Mouse (Mus musculus) central nervous system, embryonic 14 days (tissue): ENCODE measurements around the gene Fam107a. TPM values are rescaled to one million over a fixed set of nuclear protein-coding genes. Genes with fewer than 3 reads are reported as not detected.

ENCODE experiments used
- polyA plus RNA-seq: library from polyadenylated mRNA; depleted of rRNA; stranded (reverse); fragments of >200 nt; gene quantifications from 2 replicates; pipeline ENCODE4 v1.2.3, GENCODE M21; 2012; rRNA removed

The Fam107a gene
- polyA plus RNA-seq: 0.65 and 2.4 TPM in 2 replicates

GRCm38 (mm10) chr14:8317194-8318097, at the start of gene Fam107a:
Gene Fam107a (minus strand): TSS chr14:8318023.

DNA sequence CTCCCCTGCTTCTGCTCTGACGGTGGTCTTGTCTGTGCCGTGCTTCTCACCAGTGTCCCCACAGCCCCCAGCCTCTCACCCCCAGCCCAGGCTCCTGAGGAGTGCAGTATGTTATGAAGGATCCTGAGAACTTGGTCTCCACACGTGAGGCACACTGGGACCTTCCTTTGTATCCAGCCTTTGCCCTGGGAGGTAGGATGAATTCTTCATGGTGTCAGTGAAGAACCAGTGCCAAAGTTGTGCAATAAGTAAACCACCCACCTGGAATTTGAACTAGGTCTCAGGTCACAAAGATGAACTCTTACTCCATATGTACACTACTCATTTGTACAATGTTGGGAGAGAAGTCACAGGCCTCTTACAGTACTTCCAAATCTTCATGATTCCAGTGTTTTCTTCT, 58.7 kb downstream of the Fam107a start, which contains the start of gene Acox2:
TSS of gene Acox2 (minus strand) at position 188 of the 400 bp plus-strand sequence.

Other genes starting within 250 kb of the Fam107a start
- 25.3 and 25.8 TPM in 2 replicates for gene Rpp14, start 237.7 kb downstream of the Fam107a start, polyA plus RNA-seq
- 56.1 and 57.3 TPM in 2 replicates for gene Pxk, start 219.8 kb downstream of the Fam107a start, polyA plus RNA-seq
- 202 and 212 TPM in 2 replicates for gene Pdhb, start 145.0 kb downstream of the Fam107a start, polyA plus RNA-seq
- 15.4 and 16.7 TPM in 2 replicates for gene Kctd6, start 103.9 kb downstream of the Fam107a start, polyA plus RNA-seq
- gene Acox2, start 58.7 kb downstream of the Fam107a start, polyA plus RNA-seq: not detected in 2 replicates
- gene Oit1, start 60.7 kb upstream of the Fam107a start, polyA plus RNA-seq: 0.11 and 0.39 TPM in 2 replicates